Mouse (Mus musculus) thymus, adult 2 months (tissue): ENCODE measurements around the gene Xxylt1.

Experiments used
- CTCF ChIP-seq: fragments of 200-500 bp; IDR thresholded peaks from 2 replicates; pipeline ENCODE4 v1.5.1; 2012; ENCODE audit warnings: mild to moderate bottlenecking, control low read depth, low read length, moderate library complexity, borderline replicate concordance; ENCODE audit not compliant: control insufficient read depth, poor library complexity, insufficient read depth; ENCODE audit errors: extremely low read depth
- POLR2A ChIP-seq: fragments of 200-500 bp; IDR thresholded peaks from 2 replicates; pipeline ENCODE4 v1.6.1; 2012; ENCODE audit warnings: mild to moderate bottlenecking, low read length, control low read depth, moderate library complexity; ENCODE audit not compliant: control insufficient read depth, poor library complexity, insufficient read depth; ENCODE audit errors: extremely low read depth

DNA sequence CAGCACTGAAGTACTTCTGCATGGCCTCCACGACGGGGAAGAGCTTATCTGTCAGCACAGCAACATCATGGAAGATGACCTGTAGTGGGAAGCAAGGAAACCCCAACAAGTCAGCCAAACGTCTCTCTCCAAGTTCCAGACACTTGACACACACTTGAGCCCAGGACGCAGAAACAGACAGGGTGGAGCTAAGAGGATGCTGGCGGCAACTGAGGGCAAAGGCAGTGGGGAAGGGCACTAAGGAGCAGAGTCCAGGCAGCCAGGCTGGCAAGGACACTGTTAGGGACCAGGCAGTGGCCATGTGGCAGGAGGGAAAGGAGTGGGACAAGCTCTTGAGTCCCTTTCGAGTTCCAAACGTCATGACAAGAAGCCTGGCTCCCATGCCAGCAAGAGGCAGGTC is 30.5 kb downstream of the Xxylt1 start:
- TF ChIP-seq POLR2A (no peak), CTCF (no peak)
